Comparison of ENCODE assay signal across 8 mouse cellular contexts in the genomic region with DNA sequence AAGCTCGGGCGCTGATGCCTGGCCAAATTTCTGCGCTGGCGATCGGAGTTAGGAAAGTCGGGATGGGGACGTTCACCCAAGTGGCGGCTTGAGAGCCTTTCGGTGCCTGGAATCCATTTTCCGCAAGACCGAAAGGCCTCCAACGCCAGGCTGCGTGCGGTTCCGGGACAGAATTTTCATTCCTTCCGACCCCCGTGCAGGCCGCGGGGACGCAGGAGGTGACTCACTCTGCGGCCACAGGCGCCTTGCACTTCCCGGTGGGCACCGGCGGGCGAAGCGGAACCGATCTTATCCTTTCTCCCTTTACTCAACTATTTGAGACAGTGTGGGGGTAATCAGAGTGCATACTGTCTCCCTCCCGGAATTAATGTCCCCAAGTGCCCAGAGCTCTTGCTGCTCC. TPM values are rescaled to one million over a fixed set of nuclear protein-coding genes. Genes with fewer than 3 reads are reported as not detected.
DNase-seq lines count a peak whose midpoint lies in the region; ATAC-seq and TF ChIP-seq lines count a peak whose summit lies in the region.

No protein-coding gene starts in this region.

- no peak for TF ChIP-seq POLR2A in testis, adult 2 months (IDR thresholded peaks at IDR 0.05; ENCODE audit: control insufficient read depth, low read depth, low read length)

- no peaks in the 10 kb centered on the region for H3K36me3 ChIP-seq in testis, adult 2 months (ENCODE audit: control insufficient read depth, insufficient read depth, low read length)
- H3K36me3 ChIP-seq in heart, embryonic 12.5 days, result no peaks in the 10 kb centered on the region
- no peaks in the 10 kb centered on the region for H3K36me3 ChIP-seq in limb, embryonic 13.5 days
- H3K36me3 ChIP-seq in midbrain, embryonic 15.5 days (replicated peaks), result no peaks in the 10 kb centered on the region

- H3K9ac ChIP-seq in heart, embryonic 12.5 days, result peak overlapping the region; percentile 52; the same call in 1 of the 2 replicates
- peak overlapping the region; percentile 62 for H3K9ac ChIP-seq in limb, embryonic 13.5 days
- peak overlapping the region; percentile 21; the same call in 1 of the 2 replicates for H3K9ac ChIP-seq in midbrain, embryonic 15.5 days

- no peak for DNase-seq in testis, postnatal 14 days (ENCODE audit: low spot score)
- DNase-seq in right cerebral cortex, adult 2 months (ENCODE audit: low spot score in 2 of 2), result no peak
- DNase-seq in frontal cortex, postnatal 14 days (ENCODE audit: low spot score in 2 of 2), result no peak

- WGBS in heart, embryonic 12.5 days, result under 1% methylated on average over 29 of the region's 29 CpGs
- under 1% methylated on average over 29 of the region's 29 CpGs for WGBS in limb, embryonic 13.5 days
- WGBS in midbrain, embryonic 15.5 days, result 1% methylated on average over 29 of the region's 29 CpGs

- H3K9me3 ChIP-seq in heart, embryonic 12.5 days (replicated peaks), result no peaks in the 10 kb centered on the region
- H3K9me3 ChIP-seq in limb, embryonic 13.5 days, result no peaks in the 10 kb centered on the region
- no peaks in the 10 kb centered on the region for H3K9me3 ChIP-seq in midbrain, embryonic 15.5 days

- H3K4me1 ChIP-seq in testis, adult 2 months (ENCODE audit: control insufficient read depth, insufficient read depth, low read length), result peaks cover 41% of the 10 kb centered on the region
- peaks cover 34% of the 10 kb centered on the region for H3K4me1 ChIP-seq in heart, embryonic 12.5 days (replicated peaks)
- peaks cover 57% of the 10 kb centered on the region for H3K4me1 ChIP-seq in limb, embryonic 13.5 days
- H3K4me1 ChIP-seq in midbrain, embryonic 15.5 days, result peaks cover 58% of the 10 kb centered on the region

- ATAC-seq in heart, embryonic 12.5 days (ENCODE audit: insufficient number of reproducible peaks, low FRiP score), result no peak
- ATAC-seq in limb, embryonic 13.5 days (ENCODE audit: low FRiP score, low read depth), result no peak
- no peak for ATAC-seq in midbrain, embryonic 15.5 days (replicated peaks)
- no peak for ATAC-seq in cerebellum, adult (ENCODE audit: insufficient number of reproducible peaks, low FRiP score, low TSS enrichment)

- no peak overlapping the region for H3K27ac ChIP-seq in testis, adult 2 months (ENCODE audit: control insufficient read depth, insufficient read depth, low read depth, low read length)
- H3K27ac ChIP-seq in heart, embryonic 12.5 days (ENCODE audit: poor library complexity, severe bottlenecking), result no peak overlapping the region
- H3K27ac ChIP-seq in limb, embryonic 13.5 days, result no peak overlapping the region
- no peak overlapping the region for H3K27ac ChIP-seq in midbrain, embryonic 15.5 days

- H3K27me3 ChIP-seq in testis, adult 2 months (ENCODE audit: control insufficient read depth, insufficient read depth, low read length), result peaks cover 11% of the 10 kb centered on the region
- peaks cover 40% of the 10 kb centered on the region for H3K27me3 ChIP-seq in heart, embryonic 12.5 days (replicated peaks)
- peaks cover 49% of the 10 kb centered on the region for H3K27me3 ChIP-seq in limb, embryonic 13.5 days
- H3K27me3 ChIP-seq in midbrain, embryonic 15.5 days (replicated peaks), result peaks cover 43% of the 10 kb centered on the region

- H3K4me2 ChIP-seq in heart, embryonic 12.5 days, result peak overlapping the region; percentile 99
- H3K4me2 ChIP-seq in limb, embryonic 13.5 days (replicated peaks), result peak overlapping the region; percentile 87
- H3K4me2 ChIP-seq in midbrain, embryonic 15.5 days, result peak overlapping the region; percentile 89

- no peak for TF ChIP-seq CTCF in testis, adult 2 months (IDR thresholded peaks at IDR 0.05; ENCODE audit: control insufficient read depth, insufficient read depth, insufficient replicate concordance, low read depth, low read length)

- H3K4me3 ChIP-seq in testis, adult 2 months (ENCODE audit: control insufficient read depth, low read depth, low read length), result peak overlapping the region; percentile 18; the same call in 1 of the 2 replicates
- peak overlapping the region; percentile 65 for H3K4me3 ChIP-seq in heart, embryonic 12.5 days
- peak overlapping the region; percentile 80 for H3K4me3 ChIP-seq in limb, embryonic 13.5 days
- peak overlapping the region; percentile 60 for H3K4me3 ChIP-seq in midbrain, embryonic 15.5 days

RNA-seq across cellular contexts. Expression of gene Hs3st3b1, which starts 1.3 kb away (rescaled TPM):
- 1.9 and 2.1 TPM in 2 replicates for polyA plus RNA-seq in testis, adult 2 months (2012; rRNA removed)
- polyA plus RNA-seq in heart, embryonic 12.5 days (2016; fragmentation: Nextera tagmentation; extraction: Ambion mirVana), result 3.9 and 4.6 TPM in 2 replicates
- 25.6 and 26.1 TPM in 2 replicates for polyA plus RNA-seq in limb, embryonic 13.5 days (2015; fragmentation: Nextera tagmentation; extraction: Ambion mirVana)
- 13.0 and 14.2 TPM in 2 replicates for polyA plus RNA-seq in midbrain, embryonic 15.5 days (2015; fragmentation: Nextera tagmentation; extraction: Ambion mirVana)

Comparison
In these comparisons a context has a peak if more than half of its experiments do, and no peak if none do; other contexts are left out.
1. H3K4me3 ChIP-seq: peak in every context shown above with its lines; median percentile 80 in limb, embryonic 13.5 days; 65 in heart, embryonic 12.5 days; 60 in midbrain, embryonic 15.5 days; 18 in testis, adult 2 months.